Mouse (Mus musculus) ES-E14 (cell line): ENCODE results near the gene Scube3. TPM values are rescaled to one million over a fixed set of nuclear protein-coding genes. Genes with fewer than 3 reads are reported as not detected.

Experiments used
- DNase-seq: peaks from one replicate; pipeline ENCODE4 v3.0.0-alpha.2; 2013; ENCODE audit warnings: low read depth, low spot score
- H3K27ac ChIP-seq: 2 replicates; pipeline ENCODE4 v1.5.1; 2012; ENCODE audit warnings: low read depth, mild to moderate bottlenecking, low read length, moderate library complexity, mixed read lengths; ENCODE audit not compliant: poor library complexity, insufficient read depth, severe bottlenecking
- H3K36me3 ChIP-seq: 2 replicates; pipeline ENCODE4 v1.6.1; 2012; ENCODE audit warnings: mild to moderate bottlenecking, low read length, moderate library complexity, mixed read lengths; ENCODE audit not compliant: control insufficient read depth, poor library complexity, insufficient read depth, severe bottlenecking
- H3K4me1 ChIP-seq, 2 experiments: fragments of 150-350 bp in 1 of 2; sonication (generic) in 1 of 2; 2 replicates each; pipeline ENCODE4 v1.6.1; 2012; ENCODE audit warnings: low read length in 2 of 2, mild to moderate bottlenecking in 1 of 2, mixed read lengths in 1 of 2; ENCODE audit not compliant: control insufficient read depth in 2 of 2, insufficient read depth in 2 of 2, poor library complexity in 1 of 2
- H3K4me3 ChIP-seq, 2 experiments: fragments of 150-350 bp in 1 of 2; sonication (generic) in 1 of 2; 2 replicates each; pipeline ENCODE4 v1.5.1; 2012; ENCODE audit warnings: low read length in 2 of 2, low read depth in 1 of 2, mild to moderate bottlenecking in 1 of 2, mixed read lengths in 1 of 2; ENCODE audit not compliant: insufficient read depth in 1 of 2, poor library complexity in 1 of 2, severe bottlenecking in 1 of 2
- H3K9ac ChIP-seq: 2 replicates; pipeline ENCODE4 v1.6.1; 2012; ENCODE audit warnings: low read depth, mild to moderate bottlenecking, low read length, mixed read lengths; ENCODE audit not compliant: poor library complexity, insufficient read depth, severe bottlenecking
- H3K9me3 ChIP-seq: fragments of 150-350 bp; sonication (generic); 2 replicates; pipeline ENCODE4 v1.6.1; 2012; ENCODE audit warnings: low read depth, mild to moderate bottlenecking, low read length; ENCODE audit not compliant: control insufficient read depth, insufficient read depth
- CHD2 ChIP-seq: IDR thresholded peaks from 2 replicates; pipeline ENCODE4 v1.6.1; 2014; ENCODE audit warnings: mild to moderate bottlenecking, low read depth, low read length, inconsistent platforms
- HCFC1 ChIP-seq: IDR thresholded peaks from 2 replicates; pipeline ENCODE4 v1.6.1; 2012; ENCODE audit warnings: low read length, inconsistent platforms, borderline replicate concordance; ENCODE audit not compliant: insufficient read depth
- MAFK ChIP-seq: IDR thresholded peaks from 2 replicates; pipeline ENCODE4 v1.6.1; 2014; ENCODE audit warnings: mild to moderate bottlenecking, low read depth, low read length, inconsistent platforms; ENCODE audit not compliant: insufficient read depth
- ZC3H11A ChIP-seq: IDR thresholded peaks from 2 replicates; pipeline ENCODE4 v1.6.1; 2012; ENCODE audit warnings: low read depth, mild to moderate bottlenecking, inconsistent platforms, low read length, borderline replicate concordance
- ZNF384 ChIP-seq: IDR thresholded peaks from 2 replicates; pipeline ENCODE4 v1.6.1; 2012; ENCODE audit warnings: low read depth, low read length, inconsistent platforms
- in situ Hi-C, 2 experiments: fragments of 600-800 bp; cut with MboI; formaldehyde crosslinking; loops; one replicate each; pipeline ENCODE4 v1.15.1; 2025; ENCODE audit warnings: low sequenced_read_pairs in 2 of 2, inconsistent platforms in 1 of 2; ENCODE audit not compliant: unreplicated experiment in 2 of 2
- total RNA-seq: library from RNA; depleted of rRNA; stranded (reverse); fragments of 300-350 nt; gene quantifications from 2 replicates; pipeline ENCODE4 v1.2.3, GENCODE M21; 2012

Gene Scube3
- total RNA-seq, 1 experiment: 24.0 TPM

GRCm38 (mm10) chr17:28117451-28118209, 24.3 kb upstream of the Scube3 start:
- in situ Hi-C loops: no loop called here
- no peak overlapping the region for H3K4me3 ChIP-seq
- no peak for DNase-seq
- no peaks in the 10 kb centered on the region for H3K36me3 ChIP-seq
- H3K9me3 ChIP-seq: no peaks in the 10 kb centered on the region
- H3K4me1 ChIP-seq: no peaks in the 10 kb centered on the region
- no peak overlapping the region for H3K9ac ChIP-seq
- TF ChIP-seq HCFC1 (no peak), CHD2 (no peak), MAFK (no peak), ZNF384 (no peak), ZC3H11A (no peak)
- no peak overlapping the region for H3K27ac ChIP-seq

DNA sequence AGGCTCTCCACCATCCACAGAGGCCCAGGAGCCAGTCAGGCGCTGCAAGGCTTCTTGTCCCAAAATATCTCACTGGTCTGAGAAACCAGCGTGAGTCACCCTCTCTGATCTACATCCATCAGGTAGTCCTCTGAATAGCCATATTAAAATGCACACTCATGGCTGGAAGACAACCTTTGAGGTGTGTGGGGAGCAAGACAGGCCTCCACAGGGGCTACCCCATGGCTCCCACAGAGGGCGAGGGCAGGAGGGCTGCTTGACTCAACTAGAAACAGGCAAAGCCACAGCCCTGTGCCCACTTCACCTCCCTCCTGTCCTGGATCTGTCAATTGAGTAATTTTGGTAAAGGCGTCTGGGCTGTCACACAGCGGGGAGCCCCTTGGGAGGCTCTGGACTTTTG, 21.5 kb upstream of the Scube3 start:
- Histone ChIP-seq H3K36me3 (no peaks in the 10 kb centered on the region), H3K9ac (no peak overlapping the region), H3K4me3 (no peak overlapping the region), H3K4me1 (peaks cover 0 to 7% of the 10 kb centered on the region in 2 experiments; a peak in 3 of 4 replicates), H3K27ac (no peak overlapping the region), H3K9me3 (no peaks in the 10 kb centered on the region)
- in situ Hi-C loops: no loop called here
- DNase-seq: no peak
- TF ChIP-seq ZNF384 (no peak), HCFC1 (no peak), CHD2 (no peak)

GRCm38 (mm10) chr17:28122949-28123348, 19.0 kb upstream of the Scube3 start:
- Histone ChIP-seq H3K9me3 (no peaks in the 10 kb centered on the region), H3K4me3 (no peak overlapping the region), H3K4me1 (peaks cover 0 to 7% of the 10 kb centered on the region in 2 experiments; a peak in 3 of 4 replicates), H3K27ac (no peak overlapping the region), H3K36me3 (no peaks in the 10 kb centered on the region), H3K9ac (no peak overlapping the region)
- no peak for DNase-seq
- TF ChIP-seq ZC3H11A: no peak
- TF ChIP-seq MAFK: no peak
- no peak for TF ChIP-seq CHD2
- no peak for TF ChIP-seq ZNF384
- TF ChIP-seq HCFC1: no peak
- in situ Hi-C loops: no loop called here

- peaks cover 0 to 12% of the 10 kb centered on the region in 2 experiments; a peak in 3 of 4 replicates for H3K4me1 ChIP-seq
- H3K9me3 ChIP-seq: no peaks in the 10 kb centered on the region
- TF ChIP-seq HCFC1: no peak
- TF ChIP-seq ZC3H11A: no peak
- no peak for TF ChIP-seq CHD2
- no peak for TF ChIP-seq ZNF384
- no peak for TF ChIP-seq MAFK
- no peak overlapping the region for H3K27ac ChIP-seq
- H3K36me3 ChIP-seq: no peaks in the 10 kb centered on the region
- no peak overlapping the region for H3K9ac ChIP-seq
- in situ Hi-C loops: no loop called here
- DNase-seq: no peak
- no peak overlapping the region for H3K4me3 ChIP-seq
Measured at GRCm38 (mm10) chr17:28123627-28124026, 18.3 kb upstream of the Scube3 start.

- no peak for TF ChIP-seq ZC3H11A
- no peak for TF ChIP-seq ZNF384
- TF ChIP-seq HCFC1: no peak
- TF ChIP-seq CHD2: no peak
- TF ChIP-seq MAFK: no peak
- Histone ChIP-seq H3K9ac (no peak overlapping the region), H3K36me3 (no peaks in the 10 kb centered on the region), H3K27ac (no peak overlapping the region), H3K9me3 (no peaks in the 10 kb centered on the region), H3K4me1 (peaks cover 0 to 16% of the 10 kb centered on the region in 2 experiments; a peak in 3 of 4 replicates), H3K4me3 (no peak overlapping the region)
- DNase-seq: no peak
- in situ Hi-C loops: no loop called here
Measured at GRCm38 (mm10) chr17:28124368-28124767, 17.6 kb upstream of the Scube3 start.
